Mouse (Mus musculus): ENCODE data around the gene Sbf2. TPM values are rescaled to one million over a fixed set of nuclear protein-coding genes. Genes with fewer than 3 reads are reported as not detected.

The Sbf2 gene
- total RNA-seq, 2 experiments from 2014 or later: 32.7 to 36.6 TPM

Other genes with a start within 250 kb of the Sbf2 start
- 10 to 100 TPM; 19.2 to 26.4 TPM for gene Adm, start 12.7 kb upstream of the Sbf2 start, total RNA-seq (2021)
- 10 to 100 TPM; 18.8 to 22.6 TPM for gene Ampd3, start 153.3 kb upstream of the Sbf2 start, total RNA-seq (2021)
- 10 to 100 TPM; 51.6 to 79.2 TPM for gene Rnf141, start 229.5 kb upstream of the Sbf2 start, total RNA-seq (2021)
- 10 to 100 TPM; 11.3 to 19.0 TPM for gene Lyve1, start 248.3 kb upstream of the Sbf2 start, total RNA-seq (2021)

Measured in adrenal gland, adult 18-20 months (tissue).